In the genomic region with DNA sequence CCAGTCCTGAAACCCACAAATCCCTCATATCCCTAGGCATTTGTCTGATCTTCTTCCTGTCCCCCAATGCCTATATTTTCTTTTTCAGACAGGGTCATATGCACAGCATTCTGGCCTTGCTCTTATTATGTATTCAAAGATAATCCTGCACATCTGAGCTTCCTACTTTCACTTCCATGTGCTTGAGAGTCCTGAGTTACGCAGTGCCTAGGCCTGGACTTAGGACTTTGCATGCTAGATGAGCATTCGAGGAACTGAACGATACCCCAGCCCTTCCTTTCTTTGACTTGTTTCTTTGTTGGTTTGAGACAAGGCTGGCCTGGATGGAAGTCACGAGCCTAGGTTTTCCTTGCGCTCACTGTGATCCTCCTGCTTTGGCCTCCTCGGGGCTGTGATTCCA, we compare ENCODE assay signal across 27 mouse cellular contexts.
"Had no signal": no experiment of that assay in that cellular context is flagged by ENCODE, and none has a peak within 500 bp of the region (broad histone marks: within the 10 kb centered on the region; RNA-seq: fewer than 3 reads in every experiment).

No protein-coding gene starts in this region.

- H3K27ac ChIP-seq: embryonic facial prominence, embryonic 10.5 days; embryonic facial prominence, embryonic 12.5 days; embryonic facial prominence, embryonic 13.5 days; embryonic facial prominence, embryonic 15.5 days; forebrain, embryonic 10.5 days; forebrain, embryonic 12.5 days; forebrain, embryonic 13.5 days; forebrain, embryonic 15.5 days; gastrocnemius, adult 2 months; heart, adult 2 months had no signal

- H3K9ac ChIP-seq: embryonic facial prominence, embryonic 12.5 days; embryonic facial prominence, embryonic 13.5 days; embryonic facial prominence, embryonic 15.5 days; forebrain, embryonic 12.5 days; forebrain, embryonic 13.5 days; forebrain, embryonic 15.5 days; forebrain, postnatal 0 days had no signal

- H3K36me3 ChIP-seq: embryonic facial prominence, embryonic 10.5 days; embryonic facial prominence, embryonic 12.5 days; embryonic facial prominence, embryonic 13.5 days; embryonic facial prominence, embryonic 15.5 days; forebrain, embryonic 10.5 days; forebrain, embryonic 12.5 days; forebrain, embryonic 15.5 days had no signal

- H3K9me3 ChIP-seq: embryonic facial prominence, embryonic 10.5 days; embryonic facial prominence, embryonic 12.5 days; embryonic facial prominence, embryonic 13.5 days; embryonic facial prominence, embryonic 15.5 days; forebrain, embryonic 10.5 days; forebrain, embryonic 12.5 days; forebrain, embryonic 13.5 days; forebrain, embryonic 15.5 days had no signal

- DNase-seq: cerebellum, adult 9-10 months; cerebellum, adult 9-11 months; cerebellum, postnatal 10 days; cerebellum, postnatal 14 days; cerebellum, postnatal 25 days; cerebellum, postnatal 36 days; embryo, embryonic 11 days; forebrain, postnatal 0 days; gastrocnemius, adult 2 months; gastrocnemius, postnatal 10 days; gastrocnemius, postnatal 14 days; gastrocnemius, postnatal 25 days; gastrocnemius, postnatal 36 days; heart, adult 11 months; heart, adult 18-20 months; heart, adult 2 months had no signal

- ATAC-seq: forebrain, embryonic 13.5 days; forebrain, embryonic 14.5 days; forebrain, embryonic 15.5 days; forebrain, embryonic 16.5 days; forebrain, postnatal 0 days had no signal

- H3K4me3 ChIP-seq: embryonic facial prominence, embryonic 10.5 days; embryonic facial prominence, embryonic 12.5 days; embryonic facial prominence, embryonic 13.5 days; embryonic facial prominence, embryonic 15.5 days; erythroblast, embryonic 14.5 days; forebrain, embryonic 10.5 days; forebrain, embryonic 12.5 days; forebrain, embryonic 13.5 days; forebrain, embryonic 15.5 days; gastrocnemius, adult 2 months; heart, adult 2 months had no signal

- H3K4me1 ChIP-seq: embryonic facial prominence, embryonic 10.5 days; embryonic facial prominence, embryonic 12.5 days; embryonic facial prominence, embryonic 13.5 days; embryonic facial prominence, embryonic 15.5 days; forebrain, embryonic 10.5 days; forebrain, embryonic 12.5 days; forebrain, embryonic 13.5 days; forebrain, embryonic 15.5 days had no signal

- H3K27me3 ChIP-seq: embryonic facial prominence, embryonic 12.5 days; embryonic facial prominence, embryonic 13.5 days; embryonic facial prominence, embryonic 15.5 days; forebrain, embryonic 12.5 days; forebrain, embryonic 13.5 days; forebrain, embryonic 15.5 days had no signal

- H3K4me2 ChIP-seq: embryonic facial prominence, embryonic 12.5 days; embryonic facial prominence, embryonic 13.5 days; embryonic facial prominence, embryonic 15.5 days; forebrain, embryonic 12.5 days; forebrain, embryonic 13.5 days; forebrain, embryonic 15.5 days had no signal
